Mouse (Mus musculus): ENCODE measurements around the gene Mmaa.

DNA sequence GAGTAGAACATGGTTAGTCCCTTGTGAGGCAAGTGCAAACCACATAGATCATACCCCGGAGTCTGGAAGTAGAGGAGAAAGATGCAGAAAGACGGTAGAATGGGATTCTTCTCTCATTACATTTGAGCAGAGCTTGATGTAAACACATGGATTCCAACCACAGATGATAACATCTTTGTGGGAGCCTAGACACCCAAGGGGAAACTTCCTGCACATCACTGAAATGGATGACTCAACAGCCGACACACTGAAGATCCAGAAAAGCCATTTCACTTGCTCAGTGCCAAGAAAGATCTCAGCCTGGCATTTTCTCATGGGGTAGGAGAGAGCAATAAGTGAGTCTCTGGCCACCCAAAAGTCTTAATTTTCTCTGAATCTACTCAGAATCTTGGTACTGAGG lies 66.8 kb downstream of the Mmaa start:
- no peak for TF ChIP-seq POLR2A (IDR thresholded peaks at IDR 0.05; ENCODE audit: borderline replicate concordance, control insufficient read depth, low read depth, low read length)
- TF ChIP-seq CTCF (IDR thresholded peaks at IDR 0.05; ENCODE audit: control insufficient read depth, insufficient read depth, low read length) = no peak
